14 mouse cellular contexts compared by ENCODE assay signal in genomic region chr7:145301341-145302005, GRCm38 (mm10). TPM values are rescaled to one million over a fixed set of nuclear protein-coding genes. Genes with fewer than 3 reads are reported as not detected.
A peak's percentile ranks its signal among the peaks of the same experiment; 100 is the strongest.
DNase-seq lines count a peak whose midpoint lies in the region; ATAC-seq and TF ChIP-seq lines count a peak whose summit lies in the region.
"Had no signal": no experiment of that assay in that cellular context is flagged by ENCODE, and none has a peak within 500 bp of the region (broad histone marks: within the 10 kb centered on the region; RNA-seq: fewer than 3 reads in every experiment).

No protein-coding gene starts in this region.

- peak; percentile 36 for DNase-seq in kidney, postnatal 10 days
- DNase-seq in kidney, adult 2 months, result no peak
- DNase-seq in cerebellum, adult 2 months, result peak; percentile 73 to 74
- DNase-seq in gastrocnemius, adult 8-10 months (ENCODE audit: low spot score in 2 of 2), result peak; percentile 41 to 46
- DNase-seq in skeletal muscle tissue, adult 2 months (ENCODE audit: low read depth, low spot score), result peak; percentile 51
- no peak for DNase-seq in thymus, postnatal 14 days
- no peak for DNase-seq in hindbrain, embryonic 14.5 days (ENCODE audit: low spot score)
- no peak for DNase-seq in midbrain, embryonic 14.5 days
- DNase-seq: kidney, adult 9 months; liver had no signal

- no peak overlapping the region for H3K9ac ChIP-seq in hindbrain, embryonic 14.5 days
- no peak overlapping the region for H3K9ac ChIP-seq in midbrain, embryonic 14.5 days (replicated peaks; ENCODE audit: low read length)

- no peak for TF ChIP-seq CTCF in kidney, adult 2 months (conservative IDR thresholded peaks at IDR 0.05; ENCODE audit: insufficient read depth, insufficient read length, low read depth, low read length)
- no peak for TF ChIP-seq CTCF in cerebellum, adult 2 months (IDR thresholded peaks at IDR 0.05; ENCODE audit: borderline replicate concordance, insufficient read depth, low read depth, low read length)

- H3K9me3 ChIP-seq in hindbrain, embryonic 14.5 days (ENCODE audit: control insufficient read depth, low read length), result no peaks in the 10 kb centered on the region
- no peaks in the 10 kb centered on the region for H3K9me3 ChIP-seq in midbrain, embryonic 14.5 days (ENCODE audit: control insufficient read depth, low read length)
- H3K9me3 ChIP-seq: midbrain, embryonic 12.5 days had no signal

- H3K27ac ChIP-seq in kidney, adult 2 months (ENCODE audit: insufficient read depth, low read depth, low read length), result no peak overlapping the region
- H3K27ac ChIP-seq in cerebellum, adult 2 months (ENCODE audit: insufficient read depth, low read length), result peak overlapping the region; percentile 99
- H3K27ac ChIP-seq in hindbrain, embryonic 14.5 days, result no peak overlapping the region
- no peak overlapping the region for H3K27ac ChIP-seq in midbrain, embryonic 14.5 days (replicated peaks; ENCODE audit: low read depth, low read length)
- H3K27ac ChIP-seq: midbrain, embryonic 12.5 days had no signal

- no peak overlapping the region for H3K4me2 ChIP-seq in hindbrain, embryonic 14.5 days (replicated peaks)
- no peak overlapping the region for H3K4me2 ChIP-seq in midbrain, embryonic 14.5 days (ENCODE audit: low read length)

- no peak for ATAC-seq in hindbrain, embryonic 14.5 days (ENCODE audit: low FRiP score)
- ATAC-seq in midbrain, embryonic 14.5 days (ENCODE audit: low FRiP score, low TSS enrichment), result no peak

- no peak for TF ChIP-seq POLR2A in kidney, adult 2 months (IDR thresholded peaks at IDR 0.05; ENCODE audit: low read depth, low read length)
- TF ChIP-seq POLR2A in cerebellum, adult 2 months (IDR thresholded peaks at IDR 0.05; ENCODE audit: borderline replicate concordance, insufficient read depth, low read length), result no peak

- no peaks in the 10 kb centered on the region for H3K4me1 ChIP-seq in kidney, adult 2 months (ENCODE audit: control insufficient read depth, insufficient read depth, low read length)
- peaks cover 24% of the 10 kb centered on the region for H3K4me1 ChIP-seq in cerebellum, adult 2 months (ENCODE audit: control insufficient read depth, insufficient read depth, low read length)
- H3K4me1 ChIP-seq in hindbrain, embryonic 14.5 days (replicated peaks; ENCODE audit: control insufficient read depth, insufficient read depth, low read length), result peaks cover 9% of the 10 kb centered on the region; the same call in 1 of the 2 replicates
- H3K4me1 ChIP-seq in midbrain, embryonic 14.5 days (ENCODE audit: control insufficient read depth, insufficient read depth, low read length), result no peaks in the 10 kb centered on the region; the same call in 1 of the 2 replicates

- H3K4me3 ChIP-seq in kidney, adult 2 months (ENCODE audit: insufficient read depth, low read depth, low read length), result no peak overlapping the region
- H3K4me3 ChIP-seq in cerebellum, adult 2 months (replicated peaks; ENCODE audit: insufficient read depth, low read depth, low read length), result peak overlapping the region; percentile 95
- no peak overlapping the region for H3K4me3 ChIP-seq in hindbrain, embryonic 14.5 days (replicated peaks; ENCODE audit: low read length)
- H3K4me3 ChIP-seq in midbrain, embryonic 14.5 days (replicated peaks; ENCODE audit: low read depth, low read length), result no peak overlapping the region

- H3K27me3 ChIP-seq in kidney, adult 2 months (replicated peaks; ENCODE audit: control insufficient read depth, insufficient read depth, low read length), result no peaks in the 10 kb centered on the region
- H3K27me3 ChIP-seq in cerebellum, adult 2 months (ENCODE audit: control insufficient read depth, insufficient read depth, low read length), result no peaks in the 10 kb centered on the region
- H3K27me3 ChIP-seq in hindbrain, embryonic 14.5 days (ENCODE audit: control insufficient read depth, insufficient read depth, low read length), result no peaks in the 10 kb centered on the region
- H3K27me3 ChIP-seq in midbrain, embryonic 14.5 days (ENCODE audit: control insufficient read depth, insufficient read depth, low read length), result no peaks in the 10 kb centered on the region
- H3K27me3 ChIP-seq: midbrain, embryonic 12.5 days had no signal

- no peaks in the 10 kb centered on the region for H3K36me3 ChIP-seq in kidney, adult 2 months (ENCODE audit: control insufficient read depth, insufficient read depth, low read length)
- H3K36me3 ChIP-seq in hindbrain, embryonic 14.5 days (replicated peaks; ENCODE audit: control insufficient read depth, insufficient read depth), result no peaks in the 10 kb centered on the region
- H3K36me3 ChIP-seq in midbrain, embryonic 14.5 days (ENCODE audit: control insufficient read depth, insufficient read depth, low read length), result no peaks in the 10 kb centered on the region
- H3K36me3 ChIP-seq: midbrain, embryonic 12.5 days had no signal

- WGBS in kidney, adult 2 months, result 81% methylated on average over 6 of the region's 6 CpGs
- 21% methylated on average over 6 of the region's 6 CpGs for WGBS in cerebellum, adult 2 months
- WGBS in hindbrain, embryonic 14.5 days, result 91% methylated on average over 6 of the region's 6 CpGs
- WGBS in midbrain, embryonic 14.5 days, result 92% methylated on average over 6 of the region's 6 CpGs

RNA-seq across cellular contexts. Expression of gene Mrgprf, which starts 0.8 kb away (rescaled TPM):
- 6.5 and 8.9 TPM in 2 replicates for polyA plus RNA-seq in kidney, adult 2 months (2012; rRNA removed)
- polyA plus RNA-seq in cerebellum, adult 2 months (2012; rRNA removed), result 24.0 and 30.8 TPM in 2 replicates
- total RNA-seq in gastrocnemius, adult 8-10 months (2022), result 1 to 10 TPM in 3 of 4 experiments, under 1 TPM in 1; 0.94 to 1.5 (median 1.2) TPM
- 2.3 and 3.1 TPM in 2 replicates for polyA plus RNA-seq in hindbrain, embryonic 14.5 days (2014; fragmentation: Nextera tagmentation; extraction: Ambion mirVana)
- 3.5 TPM in 1 of 2 replicates, not detected in the other for polyA plus RNA-seq in midbrain, embryonic 14.5 days (2014; fragmentation: Nextera tagmentation; extraction: Ambion mirVana)
- total RNA-seq: granulocyte monocyte progenitor cell, adult 5-6 weeks had no signal

RNA-seq across cellular contexts. Expression of gene Mrgprd, which starts 13.2 kb away (rescaled TPM):
- not detected in 2 replicates for polyA plus RNA-seq in kidney, adult 2 months (2012; rRNA removed)
- polyA plus RNA-seq in cerebellum, adult 2 months (2012; rRNA removed), result not detected in 2 replicates
- total RNA-seq in gastrocnemius, adult 8-10 months (2022), result not detected
- polyA plus RNA-seq in hindbrain, embryonic 14.5 days (2014; fragmentation: Nextera tagmentation; extraction: Ambion mirVana), result 0.18 TPM in 1 of 2 replicates, not detected in the other
- polyA plus RNA-seq in midbrain, embryonic 14.5 days (2014; fragmentation: Nextera tagmentation; extraction: Ambion mirVana), result not detected in 2 replicates
- total RNA-seq: adrenal gland, adult 18-20 months; granulocyte monocyte progenitor cell, adult 5-6 weeks had no signal
- polyA plus RNA-seq: midbrain, embryonic 12.5 days; testis, adult 2 months had no signal

RNA-seq across cellular contexts. Expression of gene Tpcn2, which starts 17.7 kb away (rescaled TPM):
- polyA plus RNA-seq in kidney, adult 2 months (2012; rRNA removed), result 9.5 and 11.7 TPM in 2 replicates
- 24.4 and 29.0 TPM in 2 replicates for polyA plus RNA-seq in cerebellum, adult 2 months (2012; rRNA removed)
- total RNA-seq in gastrocnemius, adult 8-10 months (2022), result 1 to 10 TPM in 2 of 4 experiments, under 1 TPM in 2; 0.70 to 1.4 (median 0.90) TPM
- 0.95 and 1.3 TPM in 2 replicates for polyA plus RNA-seq in hindbrain, embryonic 14.5 days (2014; fragmentation: Nextera tagmentation; extraction: Ambion mirVana)
- 0.70 and 1.4 TPM in 2 replicates for polyA plus RNA-seq in midbrain, embryonic 14.5 days (2014; fragmentation: Nextera tagmentation; extraction: Ambion mirVana)

Comparison
In these comparisons a context has a peak if more than half of its experiments do, and no peak if none do; other contexts are left out.
1. DNase-seq: peak in kidney, postnatal 10 days (single experiment), cerebellum, adult 2 months (2 of 2), gastrocnemius, adult 8-10 months (2 of 2) and skeletal muscle tissue, adult 2 months (single experiment); none in kidney, adult 2 months (single experiment), thymus, postnatal 14 days (single experiment), hindbrain, embryonic 14.5 days (single experiment) and midbrain, embryonic 14.5 days (single experiment).